Mouse (Mus musculus): Measurements from ENCODE around the gene Wdsub1. TPM values are rescaled to one million over a fixed set of nuclear protein-coding genes. Genes with fewer than 3 reads are reported as not detected.

Wdsub1 gene
- polyA plus RNA-seq, 1 experiment: 9.9 TPM

- peak overlapping the region; percentile 84 for H3K27ac ChIP-seq (replicated peaks; ENCODE audit: low read depth, low read length)
- peaks cover 24% of the 10 kb centered on the region for H3K4me1 ChIP-seq (ENCODE audit: control insufficient read depth, insufficient read depth, insufficient read length, low read length)
- H3K4me3 ChIP-seq (ENCODE audit: insufficient read depth, low read depth, low read length): no peak overlapping the region
Measured at GRCm38 (mm10) chr2:59829718-59830117, 52.7 kb downstream of the Wdsub1 start.

GRCm38 (mm10) chr2:59828777-59829508 is 53.4 kb downstream of the Wdsub1 start:
- Histone ChIP-seq H3K4me1 (ENCODE audit: control insufficient read depth, insufficient read depth, insufficient read length, low read length) (peaks cover 29% of the 10 kb centered on the region), H3K27ac (replicated peaks; ENCODE audit: low read depth, low read length) (peak overlapping the region; percentile 84), H3K4me3 (ENCODE audit: insufficient read depth, low read depth, low read length) (no peak overlapping the region)

GRCm38 (mm10) chr2:59828103-59828655 is 54.2 kb downstream of the Wdsub1 start:
- H3K4me3 ChIP-seq (ENCODE audit: insufficient read depth, low read depth, low read length): no peak overlapping the region
- peak overlapping the region; percentile 84 for H3K27ac ChIP-seq (replicated peaks; ENCODE audit: low read depth, low read length)
- peaks cover 29% of the 10 kb centered on the region for H3K4me1 ChIP-seq (ENCODE audit: control insufficient read depth, insufficient read depth, insufficient read length, low read length)

GRCm38 (mm10) chr2:59825380-59825779 is 57.0 kb downstream of the Wdsub1 start:
- Histone ChIP-seq H3K4me1 (ENCODE audit: control insufficient read depth, insufficient read depth, insufficient read length, low read length) (peaks cover 21% of the 10 kb centered on the region), H3K4me3 (ENCODE audit: insufficient read depth, low read depth, low read length) (no peak overlapping the region), H3K27ac (replicated peaks; ENCODE audit: low read depth, low read length) (peak overlapping the region; percentile 18)

- H3K27ac ChIP-seq (replicated peaks; ENCODE audit: low read depth, low read length): peak overlapping the region; percentile 12; the same call in 1 of the 2 replicates
- no peak overlapping the region for H3K4me3 ChIP-seq (ENCODE audit: insufficient read depth, low read depth, low read length)
- peaks cover 16% of the 10 kb centered on the region for H3K4me1 ChIP-seq (ENCODE audit: control insufficient read depth, insufficient read depth, insufficient read length, low read length)
Measured at GRCm38 (mm10) chr2:59824289-59824688, 58.1 kb downstream of the Wdsub1 start.

- no peak overlapping the region for H3K4me3 ChIP-seq (ENCODE audit: insufficient read depth, low read depth, low read length)
- no peak overlapping the region for H3K27ac ChIP-seq (replicated peaks; ENCODE audit: low read depth, low read length)
- H3K4me1 ChIP-seq (ENCODE audit: control insufficient read depth, insufficient read depth, insufficient read length, low read length): peaks cover 5% of the 10 kb centered on the region
Measured at GRCm38 (mm10) chr2:59821044-59821443, 61.3 kb downstream of the Wdsub1 start.

GRCm38 (mm10) chr2:59820088-59820487 is 62.3 kb downstream of the Wdsub1 start:
- Histone ChIP-seq H3K4me3 (ENCODE audit: insufficient read depth, low read depth, low read length) (no peak overlapping the region), H3K4me1 (ENCODE audit: control insufficient read depth, insufficient read depth, insufficient read length, low read length) (peaks cover 5% of the 10 kb centered on the region), H3K27ac (replicated peaks; ENCODE audit: low read depth, low read length) (no peak overlapping the region)

GRCm38 (mm10) chr2:59819415-59819814 is 63.0 kb downstream of the Wdsub1 start:
- peaks cover 4% of the 10 kb centered on the region for H3K4me1 ChIP-seq (ENCODE audit: control insufficient read depth, insufficient read depth, insufficient read length, low read length)
- H3K4me3 ChIP-seq (ENCODE audit: insufficient read depth, low read depth, low read length): no peak overlapping the region
- no peak overlapping the region for H3K27ac ChIP-seq (replicated peaks; ENCODE audit: low read depth, low read length)

- Histone ChIP-seq H3K27ac (replicated peaks; ENCODE audit: low read depth, low read length) (no peak overlapping the region), H3K4me3 (ENCODE audit: insufficient read depth, low read depth, low read length) (no peak overlapping the region), H3K4me1 (ENCODE audit: control insufficient read depth, insufficient read depth, insufficient read length, low read length) (0 out of 2 replicates have a peak, but pooled peaks cover 2% of the 10 kb centered on the region)
Measured at GRCm38 (mm10) chr2:59818663-59819062, 63.7 kb downstream of the Wdsub1 start.

- Histone ChIP-seq H3K4me1 (ENCODE audit: control insufficient read depth, insufficient read depth, insufficient read length, low read length) (peaks cover 18% of the 10 kb centered on the region), H3K27ac (replicated peaks; ENCODE audit: low read depth, low read length) (no peak overlapping the region), H3K4me3 (ENCODE audit: insufficient read depth, low read depth, low read length) (no peak overlapping the region)
Measured at GRCm38 (mm10) chr2:59814997-59815396, 67.4 kb downstream of the Wdsub1 start.

- Histone ChIP-seq H3K4me1 (ENCODE audit: control insufficient read depth, insufficient read depth, insufficient read length, low read length) (peaks cover 18% of the 10 kb centered on the region), H3K4me3 (ENCODE audit: insufficient read depth, low read depth, low read length) (no peak overlapping the region), H3K27ac (replicated peaks; ENCODE audit: low read depth, low read length) (no peak overlapping the region)
Measured at GRCm38 (mm10) chr2:59813457-59813856, 68.9 kb downstream of the Wdsub1 start.

- H3K4me1 ChIP-seq (ENCODE audit: control insufficient read depth, insufficient read depth, insufficient read length, low read length): peaks cover 18% of the 10 kb centered on the region
- no peak overlapping the region for H3K4me3 ChIP-seq (ENCODE audit: insufficient read depth, low read depth, low read length)
- H3K27ac ChIP-seq (replicated peaks; ENCODE audit: low read depth, low read length): peak overlapping the region; percentile 58; the same call in 1 of the 2 replicates
Measured at GRCm38 (mm10) chr2:59812641-59813040, 69.8 kb downstream of the Wdsub1 start.

GRCm38 (mm10) chr2:59811247-59811646 is 71.1 kb downstream of the Wdsub1 start:
- peak overlapping the region; percentile 43 for H3K27ac ChIP-seq (replicated peaks; ENCODE audit: low read depth, low read length)
- H3K4me1 ChIP-seq (ENCODE audit: control insufficient read depth, insufficient read depth, insufficient read length, low read length): peaks cover 18% of the 10 kb centered on the region
- no peak overlapping the region for H3K4me3 ChIP-seq (ENCODE audit: insufficient read depth, low read depth, low read length)

GRCm38 (mm10) chr2:59810039-59810438 is 72.4 kb downstream of the Wdsub1 start:
- Histone ChIP-seq H3K4me1 (ENCODE audit: control insufficient read depth, insufficient read depth, insufficient read length, low read length) (peaks cover 18% of the 10 kb centered on the region), H3K4me3 (ENCODE audit: insufficient read depth, low read depth, low read length) (no peak overlapping the region), H3K27ac (replicated peaks; ENCODE audit: low read depth, low read length) (0 out of 2 replicates have a peak overlapping the region, but pooled peaks have one; percentile 43)

GRCm38 (mm10) chr2:59808608-59809007 is 73.8 kb downstream of the Wdsub1 start:
- Histone ChIP-seq H3K27ac (replicated peaks; ENCODE audit: low read depth, low read length) (no peak overlapping the region), H3K4me1 (ENCODE audit: control insufficient read depth, insufficient read depth, insufficient read length, low read length) (peaks cover 16% of the 10 kb centered on the region), H3K4me3 (ENCODE audit: insufficient read depth, low read depth, low read length) (no peak overlapping the region)

- Histone ChIP-seq H3K4me1 (ENCODE audit: control insufficient read depth, insufficient read depth, insufficient read length, low read length) (peaks cover 20% of the 10 kb centered on the region), H3K27ac (replicated peaks; ENCODE audit: low read depth, low read length) (no peak overlapping the region)
Measured at GRCm38 (mm10) chr2:59806038-59806437, 76.4 kb downstream of the Wdsub1 start.

More at GRCm38 (mm10) chr2:59806038-59806437, 76.4 kb downstream of the Wdsub1 start:
- no peak overlapping the region for H3K4me3 ChIP-seq (ENCODE audit: insufficient read depth, low read depth, low read length)

All from brown adipose tissue, adult 24 weeks (tissue).